In the genomic region with DNA sequence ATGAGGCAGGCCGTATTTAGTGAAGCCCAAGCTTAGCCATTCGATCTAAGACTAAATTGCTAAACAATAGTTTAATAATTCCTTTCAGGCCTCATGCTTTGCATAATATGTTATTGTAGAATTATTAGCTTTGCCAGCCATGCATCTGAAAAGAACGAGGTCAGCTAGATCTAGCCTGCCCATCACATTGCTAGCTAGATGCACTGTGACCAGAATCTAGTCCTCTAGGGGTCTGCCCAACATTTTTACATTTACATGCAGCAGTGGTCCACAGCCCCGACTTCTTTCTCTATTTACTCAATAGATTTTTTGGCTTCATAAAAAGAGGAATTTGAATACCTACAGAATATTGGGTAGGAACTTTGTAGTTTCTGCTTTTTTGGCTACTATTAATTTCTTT, we compare ENCODE assay signal across 20 mouse cellular contexts. TPM values are rescaled to one million over a fixed set of nuclear protein-coding genes. Genes with fewer than 3 reads are reported as not detected.
DNase-seq lines count a peak whose midpoint lies in the region; ATAC-seq and TF ChIP-seq lines count a peak whose summit lies in the region.
"Had no signal": no experiment of that assay in that cellular context is flagged by ENCODE, and none has a peak within 500 bp of the region (broad histone marks: within the 10 kb centered on the region; RNA-seq: fewer than 3 reads in every experiment).

No protein-coding gene starts in this region.

- TF ChIP-seq EP300 in stomach, postnatal 0 days (optimal IDR thresholded peaks at IDR 0.05) = no peak

- peak; percentile 64 for ATAC-seq in midbrain, embryonic 11.5 days (ENCODE audit: low FRiP score)
- ATAC-seq in hindbrain, embryonic 12.5 days (ENCODE audit: low FRiP score) = peak; percentile 53; the same call in 1 of the 2 replicates
- peak; percentile 80 for ATAC-seq in midbrain, embryonic 13.5 days
- no peak for ATAC-seq in stomach, postnatal 0 days (ENCODE audit: low FRiP score, low TSS enrichment)

- H3K9ac ChIP-seq in midbrain, embryonic 11.5 days (ENCODE audit: low read length) = no peak overlapping the region
- H3K9ac ChIP-seq in hindbrain, embryonic 12.5 days = no peak overlapping the region
- no peak overlapping the region for H3K9ac ChIP-seq in midbrain, embryonic 13.5 days (replicated peaks)
- no peak overlapping the region for H3K9ac ChIP-seq in stomach, postnatal 0 days (ENCODE audit: low read length)
- H3K9ac ChIP-seq: limb, embryonic 15.5 days; liver, embryonic 14.5 days; lung, embryonic 14.5 days; neural tube, embryonic 12.5 days had no signal

- H3K4me1 ChIP-seq in midbrain, embryonic 11.5 days (ENCODE audit: control insufficient read depth, insufficient read depth, low read length) = no peaks in the 10 kb centered on the region
- peaks cover 6% of the 10 kb centered on the region; the same call in 1 of the 2 replicates for H3K4me1 ChIP-seq in midbrain, embryonic 10.5 days
- H3K4me1 ChIP-seq in hindbrain, embryonic 12.5 days = no peaks in the 10 kb centered on the region
- H3K4me1 ChIP-seq in midbrain, embryonic 13.5 days (replicated peaks) = peaks cover 13% of the 10 kb centered on the region; the same call in 1 of the 2 replicates
- no peaks in the 10 kb centered on the region for H3K4me1 ChIP-seq in stomach, postnatal 0 days (replicated peaks; ENCODE audit: control insufficient read depth, insufficient read depth)
- H3K4me1 ChIP-seq: limb, embryonic 15.5 days; megakaryocyte, embryonic 14.5 days; neural tube, embryonic 12.5 days had no signal

- no peaks in the 10 kb centered on the region for H3K9me3 ChIP-seq in midbrain, embryonic 11.5 days (ENCODE audit: control insufficient read depth, low read length)
- no peaks in the 10 kb centered on the region for H3K9me3 ChIP-seq in midbrain, embryonic 10.5 days (replicated peaks)
- no peaks in the 10 kb centered on the region for H3K9me3 ChIP-seq in hindbrain, embryonic 12.5 days (replicated peaks)
- H3K9me3 ChIP-seq in midbrain, embryonic 13.5 days = no peaks in the 10 kb centered on the region
- H3K9me3 ChIP-seq in stomach, postnatal 0 days (ENCODE audit: control insufficient read depth, low read length) = no peaks in the 10 kb centered on the region
- H3K9me3 ChIP-seq: limb, embryonic 15.5 days; megakaryocyte, embryonic 14.5 days; neural tube, embryonic 12.5 days had no signal

- H3K36me3 ChIP-seq in midbrain, embryonic 11.5 days (ENCODE audit: control insufficient read depth, insufficient read depth, low read length) = no peaks in the 10 kb centered on the region
- peaks cover 60% of the 10 kb centered on the region for H3K36me3 ChIP-seq in midbrain, embryonic 10.5 days
- H3K36me3 ChIP-seq in hindbrain, embryonic 12.5 days = peaks cover 12% of the 10 kb centered on the region
- peaks cover 7% of the 10 kb centered on the region; the same call in 1 of the 2 replicates for H3K36me3 ChIP-seq in midbrain, embryonic 13.5 days
- peaks cover 22% of the 10 kb centered on the region for H3K36me3 ChIP-seq in stomach, postnatal 0 days (ENCODE audit: control insufficient read depth, insufficient read depth, low read length)

- no peak for TF ChIP-seq CTCF in stomach, postnatal 0 days (IDR thresholded peaks at IDR 0.05; ENCODE audit: low read depth)

- H3K27me3 ChIP-seq in midbrain, embryonic 11.5 days (ENCODE audit: control insufficient read depth, insufficient read depth, low read length) = no peaks in the 10 kb centered on the region
- H3K27me3 ChIP-seq in midbrain, embryonic 10.5 days (ENCODE audit: low read depth, poor library complexity, severe bottlenecking) = no peaks in the 10 kb centered on the region
- no peaks in the 10 kb centered on the region for H3K27me3 ChIP-seq in hindbrain, embryonic 12.5 days
- H3K27me3 ChIP-seq in midbrain, embryonic 13.5 days = no peaks in the 10 kb centered on the region
- no peaks in the 10 kb centered on the region for H3K27me3 ChIP-seq in stomach, postnatal 0 days (ENCODE audit: control insufficient read depth, insufficient read depth, low read length)
- H3K27me3 ChIP-seq: limb, embryonic 15.5 days; megakaryocyte, embryonic 14.5 days; neural tube, embryonic 12.5 days had no signal

- WGBS in midbrain, embryonic 11.5 days = 65% methylated on average over 4 of the region's 4 CpGs
- 84% methylated on average over 4 of the region's 4 CpGs for WGBS in midbrain, embryonic 10.5 days
- WGBS in hindbrain, embryonic 12.5 days = 73% methylated on average over 4 of the region's 4 CpGs
- 36% methylated on average over 4 of the region's 4 CpGs for WGBS in midbrain, embryonic 13.5 days
- WGBS in stomach, postnatal 0 days = 90% methylated on average over 4 of the region's 4 CpGs

- no peak overlapping the region for H3K4me3 ChIP-seq in midbrain, embryonic 11.5 days (ENCODE audit: low read depth, low read length)
- no peak overlapping the region for H3K4me3 ChIP-seq in midbrain, embryonic 10.5 days
- H3K4me3 ChIP-seq in hindbrain, embryonic 12.5 days = no peak overlapping the region
- peak overlapping the region; percentile 26 for H3K4me3 ChIP-seq in midbrain, embryonic 13.5 days (replicated peaks)
- H3K4me3 ChIP-seq in stomach, postnatal 0 days (ENCODE audit: low read depth, low read length) = no peak overlapping the region
- H3K4me3 ChIP-seq: gastrocnemius, adult 2 months; limb, embryonic 15.5 days; megakaryocyte, embryonic 14.5 days; neural tube, embryonic 12.5 days had no signal

- peak overlapping the region; percentile 21 for H3K27ac ChIP-seq in midbrain, embryonic 11.5 days (ENCODE audit: low read depth, low read length)
- H3K27ac ChIP-seq in midbrain, embryonic 10.5 days (replicated peaks) = no peak overlapping the region; the same call in 1 of the 2 replicates
- H3K27ac ChIP-seq in hindbrain, embryonic 12.5 days = no peak overlapping the region
- H3K27ac ChIP-seq in midbrain, embryonic 13.5 days = peak overlapping the region; percentile 83
- H3K27ac ChIP-seq in stomach, postnatal 0 days (replicated peaks) = no peak overlapping the region
- H3K27ac ChIP-seq: gastrocnemius, adult 2 months; kidney, postnatal 0 days; limb, embryonic 15.5 days; liver, embryonic 14.5 days; neural tube, embryonic 12.5 days had no signal

- H3K4me2 ChIP-seq in midbrain, embryonic 11.5 days = no peak overlapping the region
- no peak overlapping the region; the same call in 1 of the 2 replicates for H3K4me2 ChIP-seq in hindbrain, embryonic 12.5 days (replicated peaks)
- peak overlapping the region; percentile 42 for H3K4me2 ChIP-seq in midbrain, embryonic 13.5 days (replicated peaks)
- no peak overlapping the region for H3K4me2 ChIP-seq in stomach, postnatal 0 days (replicated peaks; ENCODE audit: low read depth)
- H3K4me2 ChIP-seq: limb, embryonic 15.5 days; lung, embryonic 14.5 days; neural tube, embryonic 12.5 days had no signal

- no peak for DNase-seq in midbrain, embryonic 11.5 days (ENCODE audit: low spot score, missing footprints)
- DNase-seq in midbrain, embryonic 10.5 days (ENCODE audit: low spot score) = no peak
- DNase-seq in embryo, embryonic 10 days (ENCODE audit: low spot score) = no peak
- no peak for DNase-seq in layer of hippocampus, adult 11-12 months (ENCODE audit: low spot score)
- no peak for DNase-seq in stomach, postnatal 0 days (ENCODE audit: low spot score)
- DNase-seq: adrenal gland, postnatal 25 days; cerebellum, adult 9-11 months; gastrocnemius, adult 2 months; heart, postnatal 4 days; kidney, adult 2 months; left cerebral cortex, postnatal 4 days; lung, embryonic 14.5 days; lung, postnatal 36 days had no signal

RNA-seq across cellular contexts. Expression of gene Fam171b, which starts 20.3 kb away (rescaled TPM):
- 42.8 and 49.5 TPM in 2 replicates for polyA plus RNA-seq in midbrain, embryonic 11.5 days (2014; fragmentation: Nextera tagmentation; extraction: Ambion mirVana)
- 24.3 and 32.6 TPM in 2 replicates for polyA plus RNA-seq in midbrain, embryonic 10.5 days (2016; fragmentation: Nextera tagmentation; extraction: Ambion mirVana)
- polyA plus RNA-seq in hindbrain, embryonic 12.5 days (2016; fragmentation: Nextera tagmentation; extraction: Ambion mirVana) = 53.2 and 55.9 TPM in 2 replicates
- polyA plus RNA-seq in midbrain, embryonic 13.5 days (2015; fragmentation: Nextera tagmentation; extraction: Ambion mirVana) = 69.2 and 69.4 TPM in 2 replicates
- 4.2 and 4.8 TPM in 2 replicates for polyA plus RNA-seq in stomach, postnatal 0 days (2015; fragmentation: Nextera tagmentation; extraction: Ambion mirVana)

Comparison
In these comparisons a context has a peak if more than half of its experiments do, and no peak if none do; other contexts are left out.
1. H3K27ac ChIP-seq: peak in midbrain, embryonic 11.5 days (single experiment) and midbrain, embryonic 13.5 days (single experiment); none in midbrain, embryonic 10.5 days (single experiment), hindbrain, embryonic 12.5 days (single experiment) and stomach, postnatal 0 days (single experiment).